Mouse (Mus musculus) lung, embryonic 15.5 days (tissue): ENCODE data around the gene Ebf3. TPM values are rescaled to one million over a fixed set of nuclear protein-coding genes. Genes with fewer than 3 reads are reported as not detected.

Experiments used
- ATAC-seq: fragments of 200-750 bp; cut with Nextera tagmentation; 2 replicates; pipeline ENCODE4 v1.8.0; 2017; ENCODE audit warnings: moderate number of reproducible peaks, borderline replicate concordance; ENCODE audit not compliant: low FRiP score, low TSS enrichment; ENCODE audit errors: extremely low read depth
- H3K27ac ChIP-seq: fragments of 300-500 bp; sonication (generic); 2 replicates; pipeline ENCODE4 v1.5.1; 2015; ENCODE audit warnings: moderate library complexity, mild to moderate bottlenecking, inconsistent platforms
- H3K27me3 ChIP-seq: fragments of 300-500 bp; sonication (generic); 2 replicates; pipeline ENCODE4 v1.6.1; 2015; ENCODE audit warnings: inconsistent platforms
- H3K36me3 ChIP-seq: fragments of 300-500 bp; sonication (generic); 2 replicates; pipeline ENCODE4 v1.6.1; 2015; ENCODE audit warnings: inconsistent platforms
- H3K4me1 ChIP-seq: fragments of 300-500 bp; sonication (generic); 2 replicates; pipeline ENCODE4 v1.6.1; 2015; ENCODE audit warnings: inconsistent platforms
- H3K4me2 ChIP-seq: fragments of 300-500 bp; sonication (generic); 2 replicates; pipeline ENCODE4 v1.6.1; 2015; ENCODE audit warnings: inconsistent platforms, mild to moderate bottlenecking, moderate library complexity
- H3K4me3 ChIP-seq: fragments of 300-500 bp; sonication (generic); 2 replicates; pipeline ENCODE4 v1.5.1; 2015; ENCODE audit warnings: mild to moderate bottlenecking, inconsistent platforms
- H3K9ac ChIP-seq: fragments of 300-500 bp; sonication (generic); 2 replicates; pipeline ENCODE4 v1.6.1; 2015; ENCODE audit warnings: inconsistent platforms
- H3K9me3 ChIP-seq: fragments of 300-500 bp; sonication (generic); 2 replicates; pipeline ENCODE4 v1.6.1; 2016; ENCODE audit warnings: inconsistent platforms
- WGBS: fragments of 180-500 bp; shearing (Covaris S2); methylation state at CpG from one replicate; pipeline ENCODE4 v1.1.7; 2015; 5-methylcytosine and 5-hydroxymethylcytosine counted together
- polyA plus RNA-seq: library from polyadenylated mRNA; unstranded; fragments of >200 nt; fragmentation: Nextera tagmentation; extraction: Ambion mirVana; gene quantifications from 2 replicates; pipeline ENCODE4 v1.2.1, GENCODE M21; 2015

Ebf3 gene
- polyA plus RNA-seq, 1 experiment from 2014 or later, result 0.12 TPM

DNA sequence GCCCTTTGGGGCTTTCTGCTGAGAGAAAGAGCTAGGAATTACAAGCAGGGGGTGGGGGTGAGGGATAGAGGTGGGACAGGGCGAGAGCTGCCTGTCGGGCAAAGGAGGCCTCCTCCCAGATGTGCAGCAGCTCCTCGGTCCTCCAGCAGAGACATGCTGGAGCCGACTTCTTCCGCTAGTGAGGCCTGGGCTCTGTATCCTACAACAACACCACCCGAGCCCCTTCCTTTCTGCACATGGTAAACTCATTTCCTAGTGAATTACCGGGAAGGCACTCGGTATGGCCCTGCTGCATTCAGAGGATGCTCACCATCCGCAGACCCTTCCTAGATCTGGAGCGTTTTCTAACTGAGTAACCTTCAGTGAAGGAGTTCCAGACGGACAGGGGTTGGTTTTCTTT lies 14.1 kb downstream of the Ebf3 start:
- H3K4me3 ChIP-seq, result no peak overlapping the region
- H3K27ac ChIP-seq, result no peak overlapping the region
- H3K36me3 ChIP-seq, result no peaks in the 10 kb centered on the region
- H3K4me2 ChIP-seq, result no peak overlapping the region
- H3K27me3 ChIP-seq, result peaks cover 98% of the 10 kb centered on the region
- no peak overlapping the region for H3K9ac ChIP-seq
- no peak for ATAC-seq
- H3K4me1 ChIP-seq, result 0 out of 2 replicates have a peak, but pooled peaks cover 4% of the 10 kb centered on the region
- WGBS, result 41% methylated on average over 11 of the region's 11 CpGs
- H3K9me3 ChIP-seq, result no peaks in the 10 kb centered on the region

DNA sequence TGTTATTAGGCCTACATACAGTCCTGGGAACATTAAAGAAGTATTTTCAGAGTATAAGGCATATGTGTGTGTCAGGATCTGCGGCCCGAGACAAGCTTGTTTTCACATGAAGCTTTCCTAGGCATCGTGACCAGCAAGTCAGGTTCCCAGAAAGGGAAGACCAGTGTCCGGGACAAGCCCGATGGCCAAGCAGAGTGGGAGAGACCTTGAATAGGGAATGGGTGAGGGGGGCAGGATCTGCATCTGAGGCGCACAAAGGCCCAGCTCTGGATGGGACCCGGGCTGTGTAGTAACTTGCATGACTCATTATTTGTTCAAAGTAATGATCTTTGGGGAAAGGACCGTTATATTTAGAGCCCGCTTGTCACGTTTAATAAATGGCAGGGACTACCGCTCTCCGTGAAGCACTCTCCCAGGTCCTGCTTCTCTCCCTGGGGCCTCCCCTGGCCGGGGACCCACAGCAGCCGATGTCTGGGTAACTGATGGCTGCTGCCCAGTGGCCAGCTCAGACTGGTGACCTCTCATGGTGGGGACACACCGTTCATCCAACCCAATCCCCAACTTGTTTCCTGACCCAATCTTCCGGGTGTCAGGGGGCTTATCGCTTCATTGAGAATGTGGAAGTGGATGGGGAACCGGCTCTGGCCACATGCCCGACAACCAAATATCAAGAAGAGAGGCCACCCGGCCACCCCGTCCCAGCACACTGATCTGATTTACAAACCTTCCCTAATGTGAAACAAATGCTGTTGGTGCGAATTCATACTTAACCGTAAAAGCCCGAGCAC lies 16.5 kb downstream of the Ebf3 start:
- no peaks in the 10 kb centered on the region for H3K4me1 ChIP-seq
- 53% methylated on average over 24 of the region's 24 CpGs for WGBS
- no peak for ATAC-seq
- no peak overlapping the region for H3K4me3 ChIP-seq
- H3K27ac ChIP-seq, result no peak overlapping the region
- H3K36me3 ChIP-seq, result no peaks in the 10 kb centered on the region
- H3K9ac ChIP-seq, result no peak overlapping the region
- H3K9me3 ChIP-seq, result no peaks in the 10 kb centered on the region
- no peak overlapping the region for H3K4me2 ChIP-seq
- peaks cover 95% of the 10 kb centered on the region for H3K27me3 ChIP-seq

DNA sequence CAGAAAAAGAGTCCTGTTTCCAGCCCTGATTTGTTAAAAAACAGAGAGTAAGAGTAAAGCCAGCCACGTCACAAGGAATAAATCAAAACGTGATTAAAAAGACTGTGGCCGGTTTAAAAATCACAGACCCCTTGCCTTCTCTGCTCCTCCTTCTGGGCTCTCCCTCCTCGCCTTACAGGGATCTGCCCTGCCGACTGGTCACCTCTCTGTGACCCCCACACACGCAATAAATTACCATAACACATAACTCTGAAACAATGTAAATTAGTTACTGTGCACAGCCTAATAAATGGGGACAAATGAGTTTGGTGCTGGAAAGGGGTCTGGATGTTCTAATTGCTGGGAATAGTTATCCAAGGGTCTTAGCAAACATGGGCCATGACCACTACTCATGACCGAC lies 17.1 kb downstream of the Ebf3 start:
- WGBS, result 46% methylated on average over 7 of the region's 7 CpGs
- H3K4me3 ChIP-seq, result no peak overlapping the region
- H3K27me3 ChIP-seq, result peaks cover 95% of the 10 kb centered on the region
- H3K27ac ChIP-seq, result no peak overlapping the region
- no peak overlapping the region for H3K4me2 ChIP-seq
- no peaks in the 10 kb centered on the region for H3K9me3 ChIP-seq
- no peak for ATAC-seq
- H3K9ac ChIP-seq, result no peak overlapping the region
- H3K4me1 ChIP-seq, result no peaks in the 10 kb centered on the region
- H3K36me3 ChIP-seq, result no peaks in the 10 kb centered on the region

DNA sequence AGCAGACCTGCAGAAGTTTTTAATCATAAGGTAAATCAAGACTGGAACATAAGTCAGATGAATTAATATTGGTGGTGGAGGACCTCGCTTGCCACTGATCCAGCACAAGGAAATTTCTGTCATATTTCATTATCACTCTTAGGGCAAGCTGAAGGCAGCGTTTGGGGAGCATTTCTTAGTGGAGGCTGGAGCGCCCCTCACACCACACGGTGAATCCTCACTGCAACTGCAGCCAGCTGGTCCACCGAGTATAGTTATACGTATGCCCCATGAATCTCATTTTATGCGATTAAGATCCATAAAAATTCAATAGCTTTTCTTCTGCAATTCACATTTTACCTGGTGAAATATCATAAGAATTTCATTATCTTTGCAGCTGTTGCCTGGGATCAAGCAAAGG lies 18.6 kb downstream of the Ebf3 start:
- WGBS, result 63% methylated on average over 7 of the region's 7 CpGs

DNA sequence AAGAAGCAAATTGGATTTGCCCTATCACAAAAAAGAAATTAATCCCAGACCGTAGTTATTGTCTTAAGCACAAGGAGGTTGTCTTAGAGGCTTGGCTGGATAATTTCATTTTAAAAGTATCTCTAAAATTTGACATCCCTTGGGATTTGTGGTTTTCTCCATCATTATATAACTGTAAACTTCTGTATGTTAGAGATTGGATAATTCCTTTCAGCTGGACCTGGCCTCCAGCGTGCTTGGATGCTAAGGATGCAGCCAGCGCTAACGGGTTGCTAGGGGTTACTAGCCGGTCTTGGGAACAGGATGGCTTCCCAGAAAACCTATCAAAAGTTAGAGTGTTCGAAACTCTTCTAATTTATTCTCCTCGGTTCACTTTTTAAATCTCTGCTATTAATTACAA lies 19.8 kb downstream of the Ebf3 start:
- Histone ChIP-seq H3K4me3 (no peak overlapping the region), H3K27me3 (peaks cover 77% of the 10 kb centered on the region), H3K4me1 (no peaks in the 10 kb centered on the region), H3K27ac (no peak overlapping the region), H3K36me3 (no peaks in the 10 kb centered on the region), H3K9me3 (no peaks in the 10 kb centered on the region), H3K9ac (no peak overlapping the region), H3K4me2 (no peak overlapping the region)
- 82% methylated on average over 7 of the region's 7 CpGs for WGBS
- no peak for ATAC-seq

More for the DNA sequence above, 18.6 kb downstream of the Ebf3 start:
- Histone ChIP-seq H3K4me1 (no peaks in the 10 kb centered on the region), H3K27ac (no peak overlapping the region), H3K36me3 (no peaks in the 10 kb centered on the region), H3K9me3 (no peaks in the 10 kb centered on the region), H3K27me3 (peaks cover 89% of the 10 kb centered on the region), H3K4me3 (no peak overlapping the region), H3K9ac (no peak overlapping the region), H3K4me2 (no peak overlapping the region)
- no peak for ATAC-seq

DNA sequence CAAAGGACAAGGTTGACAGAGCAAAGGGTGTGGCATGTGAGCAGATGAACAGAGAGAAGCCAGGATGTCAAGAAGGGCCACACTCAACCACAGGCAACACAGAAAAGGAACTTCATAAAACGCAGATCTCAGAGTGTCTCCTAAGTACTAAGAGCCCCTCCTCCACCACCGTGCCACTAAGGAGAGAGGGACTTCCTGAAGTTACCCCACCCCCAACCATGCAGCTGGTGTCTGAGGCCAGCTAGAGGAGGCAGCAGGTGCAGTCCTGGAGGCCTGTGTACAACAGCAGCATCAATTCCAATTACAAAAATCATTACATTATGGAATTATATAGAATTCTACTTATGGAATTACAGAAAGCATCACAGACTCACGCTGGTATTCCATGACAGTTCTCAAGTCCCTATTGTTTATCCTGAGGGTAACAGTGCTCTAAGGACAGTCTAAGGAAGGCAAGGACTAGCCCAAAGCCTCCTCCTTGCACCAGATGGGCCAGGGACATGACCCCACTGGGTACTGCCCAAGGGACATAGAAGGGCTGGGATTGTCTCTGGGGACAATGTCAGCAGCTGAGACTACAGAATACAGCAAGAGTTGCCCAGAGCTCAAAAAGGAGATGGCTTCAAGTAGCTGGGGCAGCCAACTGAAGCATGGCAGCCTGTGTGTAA lies 24.8 kb downstream of the Ebf3 start:
- no peak for ATAC-seq
- WGBS, result 39% methylated on average over 3 of the region's 3 CpGs

DNA sequence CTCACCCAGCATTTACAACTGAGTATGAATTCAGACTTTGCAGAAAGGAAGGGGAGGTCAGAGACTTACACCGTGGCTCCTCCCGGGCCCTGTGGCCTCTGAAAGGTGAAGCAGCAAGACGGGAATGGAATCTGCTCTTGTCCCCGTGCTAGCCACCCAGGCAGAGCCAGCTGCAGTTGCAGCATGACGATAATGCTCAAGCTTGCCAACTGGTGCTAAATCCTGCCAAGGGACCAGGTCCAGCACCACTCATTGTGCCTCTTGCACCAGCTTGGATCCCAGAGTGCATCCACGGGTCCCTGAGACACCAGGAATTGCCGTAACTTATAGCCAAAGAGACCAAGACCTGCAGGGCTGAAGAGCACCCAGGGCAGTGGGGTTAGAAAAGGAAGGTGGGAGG lies 36.1 kb downstream of the Ebf3 start:
- Histone ChIP-seq H3K27me3 (peaks cover 5% of the 10 kb centered on the region; the same call in 1 of the 2 replicates), H3K36me3 (no peaks in the 10 kb centered on the region), H3K4me1 (no peaks in the 10 kb centered on the region), H3K27ac (no peak overlapping the region), H3K4me3 (no peak overlapping the region), H3K9ac (no peak overlapping the region), H3K9me3 (no peaks in the 10 kb centered on the region), H3K4me2 (no peak overlapping the region)
- 75% methylated on average over 7 of the region's 7 CpGs for WGBS
- ATAC-seq, result no peak

More for the DNA sequence above, 24.8 kb downstream of the Ebf3 start:
- peaks cover 28% of the 10 kb centered on the region for H3K27me3 ChIP-seq
- H3K4me1 ChIP-seq, result no peaks in the 10 kb centered on the region
- no peaks in the 10 kb centered on the region for H3K9me3 ChIP-seq
- no peak overlapping the region for H3K4me2 ChIP-seq
- H3K9ac ChIP-seq, result no peak overlapping the region
- H3K27ac ChIP-seq, result no peak overlapping the region
- no peaks in the 10 kb centered on the region for H3K36me3 ChIP-seq
- H3K4me3 ChIP-seq, result no peak overlapping the region

DNA sequence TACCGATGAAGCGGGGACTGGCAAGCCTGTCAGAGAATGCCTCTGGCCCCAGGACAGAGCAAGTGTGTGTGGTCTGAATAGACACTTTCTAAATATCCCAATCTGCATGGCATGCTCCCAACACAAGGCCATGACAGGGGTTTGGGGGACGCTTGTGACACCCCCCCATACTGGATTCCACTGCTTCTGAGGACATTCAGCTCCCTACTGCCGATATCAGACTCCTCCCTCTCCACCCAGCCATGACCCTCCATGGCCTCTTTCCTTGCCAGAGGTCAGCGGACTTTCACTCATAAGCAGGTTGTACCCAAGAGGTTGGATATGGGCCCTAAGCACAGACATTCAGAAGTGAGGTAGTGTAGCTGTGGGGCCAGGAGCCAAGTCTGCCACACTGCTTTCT lies 36.5 kb downstream of the Ebf3 start:
- Histone ChIP-seq H3K9me3 (no peaks in the 10 kb centered on the region), H3K4me2 (no peak overlapping the region), H3K4me1 (no peaks in the 10 kb centered on the region), H3K4me3 (no peak overlapping the region), H3K27ac (no peak overlapping the region), H3K36me3 (no peaks in the 10 kb centered on the region), H3K27me3 (peaks cover 5% of the 10 kb centered on the region; the same call in 1 of the 2 replicates), H3K9ac (no peak overlapping the region)
- ATAC-seq, result no peak
- 73% methylated on average over 5 of the region's 5 CpGs for WGBS

DNA sequence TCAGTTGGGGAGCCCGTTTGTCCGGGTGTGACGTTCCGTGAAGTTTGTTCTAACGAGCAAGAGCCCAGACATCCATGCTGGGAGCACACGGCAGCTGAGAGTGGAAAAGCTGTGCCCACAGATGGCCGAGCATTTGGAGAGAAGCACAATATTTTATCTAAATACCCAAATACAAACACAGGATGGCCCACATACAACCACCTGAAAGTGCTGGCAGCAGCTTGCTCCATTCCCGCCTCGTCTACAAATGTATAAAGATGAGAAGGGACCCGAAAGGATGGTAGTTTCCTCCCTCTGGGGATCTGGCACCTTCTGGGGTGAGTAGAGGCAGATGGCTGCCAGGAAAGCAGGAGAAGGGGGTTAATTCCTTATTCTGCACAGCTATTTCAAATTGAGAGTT lies 42.0 kb downstream of the Ebf3 start:
- no peak for ATAC-seq
- Histone ChIP-seq H3K9ac (no peak overlapping the region), H3K4me3 (no peak overlapping the region), H3K9me3 (no peaks in the 10 kb centered on the region), H3K36me3 (no peaks in the 10 kb centered on the region), H3K4me2 (no peak overlapping the region), H3K27ac (no peak overlapping the region), H3K27me3 (peaks cover 38% of the 10 kb centered on the region), H3K4me1 (no peaks in the 10 kb centered on the region)
- WGBS, result 85% methylated on average over 10 of the region's 10 CpGs

DNA sequence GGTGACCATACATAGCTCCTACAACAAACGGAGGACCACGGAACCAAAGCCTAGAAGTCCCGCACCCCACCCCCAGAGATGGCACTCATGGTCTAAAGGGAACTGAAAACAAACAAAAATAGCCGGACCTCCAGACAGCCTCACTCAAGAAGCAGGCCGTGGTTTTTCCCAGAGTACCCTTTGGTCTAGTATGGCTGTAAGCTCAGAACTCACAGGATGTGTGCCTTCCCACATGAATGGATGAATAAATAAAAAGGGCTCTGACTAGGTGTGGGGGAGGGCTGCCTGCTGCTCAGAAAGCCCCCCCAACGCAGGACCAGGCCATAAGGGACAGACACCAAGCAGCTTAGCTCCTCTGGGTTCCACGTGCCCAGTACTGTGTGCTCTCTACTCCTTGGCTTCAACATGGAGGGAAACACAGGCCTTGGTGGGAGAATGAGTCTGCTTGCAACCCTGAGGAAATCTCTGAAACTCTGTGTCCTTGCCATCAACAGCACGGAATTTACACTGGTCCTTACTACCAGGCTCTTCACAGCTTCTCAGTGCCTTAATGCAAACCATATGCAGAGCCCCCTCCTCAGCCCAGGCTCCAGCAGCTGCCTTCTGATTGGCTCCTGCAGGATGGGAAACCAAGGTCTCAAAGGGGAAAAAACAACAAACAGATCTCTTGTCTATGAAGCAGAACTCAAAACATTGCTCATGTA lies 45.6 kb downstream of the Ebf3 start:
- H3K27me3 ChIP-seq, result peaks cover 55% of the 10 kb centered on the region
- WGBS, result 55% methylated on average over 8 of the region's 8 CpGs
- H3K4me2 ChIP-seq, result no peak overlapping the region
- no peak overlapping the region for H3K4me3 ChIP-seq
- H3K9me3 ChIP-seq, result no peaks in the 10 kb centered on the region
- H3K27ac ChIP-seq, result no peak overlapping the region
- H3K4me1 ChIP-seq, result no peaks in the 10 kb centered on the region
- no peak overlapping the region for H3K9ac ChIP-seq
- H3K36me3 ChIP-seq, result no peaks in the 10 kb centered on the region
- ATAC-seq, result no peak

DNA sequence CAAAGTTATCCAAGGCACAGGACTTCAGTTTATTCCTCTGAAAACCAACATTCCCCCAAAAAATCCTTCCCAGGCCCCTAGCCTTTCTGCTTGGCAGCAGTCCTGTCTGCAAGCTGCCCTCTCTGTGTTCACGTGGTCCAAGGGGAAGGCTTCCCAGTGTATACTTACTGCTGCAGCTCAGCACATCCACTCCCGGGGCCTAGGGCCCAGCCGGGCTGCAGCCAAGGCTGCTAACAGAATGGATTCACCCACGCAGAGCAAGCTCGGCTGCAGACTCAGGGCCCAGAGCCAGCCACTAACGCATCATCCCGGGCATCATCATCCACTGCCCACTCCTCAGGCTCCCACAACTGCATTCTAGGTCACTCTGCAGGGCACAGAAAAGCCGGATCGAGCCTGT lies 46.8 kb downstream of the Ebf3 start:
- peaks cover 55% of the 10 kb centered on the region for H3K27me3 ChIP-seq
- 60% methylated on average over 9 of the region's 9 CpGs for WGBS
- H3K4me3 ChIP-seq, result no peak overlapping the region
- no peaks in the 10 kb centered on the region for H3K4me1 ChIP-seq
- H3K9ac ChIP-seq, result no peak overlapping the region
- no peaks in the 10 kb centered on the region for H3K36me3 ChIP-seq
- H3K4me2 ChIP-seq, result no peak overlapping the region
- ATAC-seq, result no peak
- no peaks in the 10 kb centered on the region for H3K9me3 ChIP-seq
- H3K27ac ChIP-seq, result no peak overlapping the region

DNA sequence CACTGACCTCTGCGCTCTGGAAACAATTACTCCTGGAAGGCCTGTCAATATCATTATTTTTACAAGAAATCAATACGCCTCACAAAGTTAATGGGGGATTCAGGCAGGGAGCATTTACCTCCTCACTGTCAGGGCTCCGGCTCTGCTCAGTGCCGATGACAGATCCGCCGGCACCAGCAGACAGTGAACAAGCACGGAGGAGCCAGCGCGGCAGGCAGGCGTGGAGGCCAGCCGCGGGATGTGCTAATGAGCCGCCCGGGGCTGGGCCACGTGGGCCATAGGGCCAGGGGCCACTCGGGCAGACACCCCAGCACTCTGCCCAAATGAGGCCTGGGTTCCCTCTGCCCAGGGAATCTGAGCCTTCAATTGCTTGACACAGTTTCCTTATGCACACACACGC lies 47.7 kb downstream of the Ebf3 start:
- Histone ChIP-seq H3K9me3 (no peaks in the 10 kb centered on the region), H3K9ac (no peak overlapping the region), H3K4me3 (no peak overlapping the region), H3K36me3 (no peaks in the 10 kb centered on the region), H3K27me3 (peaks cover 52% of the 10 kb centered on the region), H3K27ac (no peak overlapping the region), H3K4me1 (no peaks in the 10 kb centered on the region), H3K4me2 (no peak overlapping the region)
- ATAC-seq, result no peak
- 13% methylated on average over 17 of the region's 17 CpGs for WGBS
